Mouse (Mus musculus) heart, embryonic 13.5 days (tissue): ENCODE measurements around the gene Rex2. TPM values are rescaled to one million over a fixed set of nuclear protein-coding genes. Genes with fewer than 3 reads are reported as not detected.

Experiments used
- polyA plus RNA-seq: library from polyadenylated mRNA; unstranded; fragments of >200 nt; fragmentation: Nextera tagmentation; extraction: Ambion mirVana; gene quantifications from 2 replicates; pipeline ENCODE4 v1.2.1, GENCODE M21; 2015

Rex2 gene
- polyA plus RNA-seq, 1 experiment from 2014 or later, result not detected

Other genes with a start within 250 kb of the Rex2 start
- not detected in 2 replicates for gene Gm21411, start 112.3 kb upstream of the Rex2 start, polyA plus RNA-seq
- not detected in 2 replicates for gene Zfp989, start 49.9 kb upstream of the Rex2 start, polyA plus RNA-seq
- 5.2 and 5.6 TPM in 2 replicates for gene Zfp991, start 110.2 kb downstream of the Rex2 start, polyA plus RNA-seq